Mouse (Mus musculus) neural tube, embryonic 11.5 days (tissue): ENCODE data around the gene Olfr1443. TPM values are rescaled to one million over a fixed set of nuclear protein-coding genes. Genes with fewer than 3 reads are reported as not detected.
"Not testable (repeated sequence)": the region's sequence is repeated elsewhere in the genome, so short reads cannot be mapped to it uniquely, and the experiment has no call there.

Source experiments
- ATAC-seq: fragments of 200-750 bp; cut with Nextera tagmentation; 2 replicates; pipeline ENCODE4 v1.8.0; 2017; ENCODE audit warnings: moderate number of reproducible peaks, mild to moderate bottlenecking, moderate TSS enrichment, moderate library complexity; ENCODE audit not compliant: insufficient read depth, low FRiP score, low TSS enrichment
- DNase-seq: peaks from one replicate; pipeline ENCODE4 v3.0.0-alpha.2; 2015; ENCODE audit warnings: low spot score
- H3K27ac ChIP-seq: fragments of 300-500 bp; sonication (generic); 2 replicates; pipeline ENCODE4 v1.5.1; 2014; ENCODE audit warnings: low read depth, mild to moderate bottlenecking, low read length
- H3K27me3 ChIP-seq: fragments of 300-500 bp; sonication (generic); 2 replicates; pipeline ENCODE4 v1.6.1; 2014; ENCODE audit warnings: mild to moderate bottlenecking, low read length, mixed read lengths; ENCODE audit not compliant: control insufficient read depth, insufficient read depth
- H3K36me3 ChIP-seq: fragments of 300-500 bp; sonication (generic); 2 replicates; pipeline ENCODE4 v1.6.1; 2014; ENCODE audit warnings: mild to moderate bottlenecking, low read length, moderate library complexity, mixed read lengths; ENCODE audit not compliant: control insufficient read depth, insufficient read depth
- H3K4me1 ChIP-seq: fragments of 300-500 bp; sonication (generic); 2 replicates; pipeline ENCODE4 v1.6.1; 2014; ENCODE audit warnings: low read length, mixed read lengths; ENCODE audit not compliant: control insufficient read depth, insufficient read depth
- H3K4me2 ChIP-seq: fragments of 300-500 bp; sonication (generic); 2 replicates; pipeline ENCODE4 v1.6.1; 2014; ENCODE audit warnings: low read depth, mild to moderate bottlenecking, moderate library complexity
- H3K4me3 ChIP-seq: fragments of 300-500 bp; sonication (generic); 2 replicates; pipeline ENCODE4 v1.5.1; 2014; ENCODE audit warnings: low read depth, low read length
- H3K9ac ChIP-seq: fragments of 300-500 bp; sonication (generic); 2 replicates; pipeline ENCODE4 v1.6.1; 2014; ENCODE audit warnings: mild to moderate bottlenecking, low read length
- H3K9me3 ChIP-seq: fragments of 300-500 bp; sonication (generic); 2 replicates; pipeline ENCODE4 v1.6.1; 2016; ENCODE audit warnings: low read length; ENCODE audit not compliant: control insufficient read depth
- WGBS: fragments of 180-500 bp; shearing (Covaris S2); extraction: QIAGEN DNeasy Blood & Tissue Kit; methylation state at CpG from one replicate; pipeline ENCODE4 v1.1.7; 2014; 5-methylcytosine and 5-hydroxymethylcytosine counted together
- polyA plus RNA-seq: library from polyadenylated mRNA; unstranded; fragments of >200 nt; fragmentation: Nextera tagmentation; extraction: Ambion mirVana; gene quantifications from 2 replicates; pipeline ENCODE4 v1.2.1, GENCODE M21; 2014

Gene Olfr1443
- polyA plus RNA-seq, 1 experiment from 2014 or later, result not detected

- Histone ChIP-seq H3K9me3 (no peaks in the 10 kb centered on the region), H3K36me3 (no peaks in the 10 kb centered on the region), H3K9ac (no peak overlapping the region), H3K27me3 (no peaks in the 10 kb centered on the region), H3K4me1 (no peaks in the 10 kb centered on the region), H3K4me3 (no peak overlapping the region), H3K27ac (no peak overlapping the region), H3K4me2 (no peak overlapping the region)
- WGBS, result 76% methylated on average over 2 of the region's 2 CpGs
- no peak for DNase-seq
- ATAC-seq, result no peak
These were observed 42.6 kb downstream of the Olfr1443 start for GRCm38 (mm10) chr19:12720463-12720862.

- not testable (repeated sequence) for H3K4me1 ChIP-seq, H3K4me3 ChIP-seq, DNase-seq, H3K9ac ChIP-seq, H3K36me3 ChIP-seq, H3K9me3 ChIP-seq, ATAC-seq, H3K27ac ChIP-seq, H3K27me3 ChIP-seq, H3K4me2 ChIP-seq
- 92% methylated on average over 5 of the region's 5 CpGs for WGBS
These were observed 43.0 kb downstream of the Olfr1443 start for GRCm38 (mm10) chr19:12720919-12721318.

GRCm38 (mm10) chr19:12721596-12721995 lies 43.7 kb downstream of the Olfr1443 start:
- not testable (repeated sequence) for H3K9me3 ChIP-seq, H3K27me3 ChIP-seq, H3K4me3 ChIP-seq, H3K4me2 ChIP-seq, H3K27ac ChIP-seq, ATAC-seq, H3K9ac ChIP-seq, H3K4me1 ChIP-seq, DNase-seq, H3K36me3 ChIP-seq
- 89% methylated on average over 7 of the region's 7 CpGs for WGBS

GRCm38 (mm10) chr19:12722308-12722707 lies 44.4 kb downstream of the Olfr1443 start:
- Histone ChIP-seq H3K27ac (no peak overlapping the region), H3K27me3 (no peaks in the 10 kb centered on the region), H3K4me1 (no peaks in the 10 kb centered on the region), H3K9ac (no peak overlapping the region), H3K9me3 (no peaks in the 10 kb centered on the region), H3K4me2 (no peak overlapping the region), H3K36me3 (no peaks in the 10 kb centered on the region), H3K4me3 (no peak overlapping the region)
- ATAC-seq, result no peak
- 89% methylated on average over 2 of the region's 3 CpGs for WGBS
- no peak for DNase-seq

GRCm38 (mm10) chr19:12725851-12726250 lies 47.9 kb downstream of the Olfr1443 start:
- Histone ChIP-seq H3K27me3 (no peaks in the 10 kb centered on the region), H3K27ac (no peak overlapping the region), H3K4me2 (no peak overlapping the region), H3K9me3 (no peaks in the 10 kb centered on the region), H3K36me3 (no peaks in the 10 kb centered on the region), H3K9ac (no peak overlapping the region), H3K4me1 (no peaks in the 10 kb centered on the region), H3K4me3 (no peak overlapping the region)
- no peak for DNase-seq
- no peak for ATAC-seq
- 87% methylated on average over 1 of the region's 1 CpGs for WGBS

GRCm38 (mm10) chr19:12731036-12731435 lies 53.1 kb downstream of the Olfr1443 start:
- H3K4me3 ChIP-seq, result no peak overlapping the region
- H3K9me3 ChIP-seq, result no peaks in the 10 kb centered on the region
- H3K9ac ChIP-seq, result no peak overlapping the region
- no peaks in the 10 kb centered on the region for H3K4me1 ChIP-seq
- H3K4me2 ChIP-seq, result no peak overlapping the region
- no peak overlapping the region for H3K27ac ChIP-seq
- no peaks in the 10 kb centered on the region for H3K36me3 ChIP-seq
- ATAC-seq (no peak), DNase-seq (no peak)
- WGBS, result 48% methylated on average over 1 of the region's 1 CpGs
- H3K27me3 ChIP-seq, result no peaks in the 10 kb centered on the region

- Histone ChIP-seq H3K4me1 (no peaks in the 10 kb centered on the region), H3K9ac (no peak overlapping the region), H3K36me3 (no peaks in the 10 kb centered on the region), H3K4me2 (no peak overlapping the region), H3K9me3 (no peaks in the 10 kb centered on the region), H3K27ac (no peak overlapping the region), H3K4me3 (no peak overlapping the region), H3K27me3 (no peaks in the 10 kb centered on the region)
- ATAC-seq (no peak), DNase-seq (no peak)
- WGBS, result 81% methylated on average over 2 of the region's 2 CpGs
These were observed 54.0 kb downstream of the Olfr1443 start for GRCm38 (mm10) chr19:12731950-12732349.

Other genes starting within 250 kb of the Olfr1443 start
- 1.1 and 1.2 TPM in 2 replicates for gene Mpeg1, start 217.3 kb upstream of the Olfr1443 start, polyA plus RNA-seq
- gene Dtx4, start 176.7 kb upstream of the Olfr1443 start, polyA plus RNA-seq, result 60.1 and 71.8 TPM in 2 replicates
- gene Fam111a, start 132.4 kb upstream of the Olfr1443 start, polyA plus RNA-seq, result 22.5 and 24.5 TPM in 2 replicates
- gene Gm4952, start 78.1 kb upstream of the Olfr1443 start, polyA plus RNA-seq, result not detected in 2 replicates
- gene Glyat, start 44.8 kb upstream of the Olfr1443 start, polyA plus RNA-seq, result not detected in 2 replicates
- gene Olfr1442, start 7.7 kb upstream of the Olfr1443 start, polyA plus RNA-seq, result not detected in 2 replicates
- gene Keg1, start 17.7 kb downstream of the Olfr1443 start, polyA plus RNA-seq, result not detected in 2 replicates
- 1.3 and 1.7 TPM in 2 replicates for gene Cntf, start 87.5 kb downstream of the Olfr1443 start, polyA plus RNA-seq
- 10.6 and 11.2 TPM in 2 replicates for gene Zfp91, start 118.0 kb downstream of the Olfr1443 start, polyA plus RNA-seq
- 0.93 and 1.1 TPM in 2 replicates for gene Lpxn, start 118.1 kb downstream of the Olfr1443 start, polyA plus RNA-seq
- gene Gm5244, start 168.6 kb downstream of the Olfr1443 start, polyA plus RNA-seq, result not detected in 2 replicates
- not detected in 2 replicates for gene Olfr1444, start 179.2 kb downstream of the Olfr1443 start, polyA plus RNA-seq
- gene Olfr1445, start 205.7 kb downstream of the Olfr1443 start, polyA plus RNA-seq, result not detected in 2 replicates
- not detected in 2 replicates for gene Olfr1446, start 215.4 kb downstream of the Olfr1443 start, polyA plus RNA-seq
- gene Olfr1447, start 225.6 kb downstream of the Olfr1443 start, polyA plus RNA-seq, result not detected in 2 replicates
- not detected in 2 replicates for gene Olfr1448, start 246.3 kb downstream of the Olfr1443 start, polyA plus RNA-seq